Mouse (Mus musculus) skeletal muscle tissue, postnatal 0 days (tissue): Measurements from ENCODE around the gene Cyp2d10. TPM values are rescaled to one million over a fixed set of nuclear protein-coding genes. Genes with fewer than 3 reads are reported as not detected.

Source experiments
- microRNA-seq, 2 experiments: library from miRNA; unstranded; fragments of <30 nt; microRNA quantifications; one replicate each; pipeline ENCODE4; 2016
- polyA plus RNA-seq: library from polyadenylated mRNA; unstranded; fragments of >200 nt; fragmentation: Nextera tagmentation; extraction: Ambion mirVana; gene quantifications from 2 replicates; pipeline ENCODE4 v1.2.1, GENCODE M21; 2015

Cyp2d10 gene
- polyA plus RNA-seq, result 0.11 and 0.22 TPM in 2 replicates

GRCm38 (mm10) chr15:82406981-82407380 is at the start of gene Cyp2d10:
Gene Cyp2d10, minus strand, starts transcription at chr15:82407195.

GRCm38 (mm10) chr15:82433137-82433536 is 26.1 kb upstream of the Cyp2d10 start, which contains the start of gene Cyp2d9:
Gene Cyp2d9, plus strand, starts transcription at chr15:82433437.

GRCm38 (mm10) chr15:82393922-82394321 is 13.1 kb downstream of the Cyp2d10 start, which contains the start of gene Cyp2d11:
Gene Cyp2d11, minus strand, starts transcription at chr15:82394022.

GRCm38 (mm10) chr15:82379871-82380713 is 26.9 kb downstream of the Cyp2d10 start, which contains the start of gene Cyp2d22:
Gene Cyp2d22, minus strand, starts transcription at chr15:82380260.

GRCm38 (mm10) chr15:82354126-82354945 is 52.7 kb downstream of the Cyp2d10 start, which contains the start of gene Ndufa6:
Gene Ndufa6, minus strand, starts transcription at chr15:82354322.

Small RNA genes within 50 kb of the gene (microRNA-seq; reads per million reads assigned to microRNA genes)
- gene Gm25990 (0 reads per million in 2 experiments), gene Gm27331 (0 reads per million in 2 experiments), gene Gm27622 (0 reads per million in 2 experiments), gene Mir7684 (0 reads per million in 2 experiments)

Other genes with a start within 250 kb of the Cyp2d10 start
- gene Shisa8, start 194.4 kb downstream of the Cyp2d10 start, polyA plus RNA-seq, result not detected in 2 replicates
- not detected in 2 replicates for gene Tnfrsf13c, start 182.8 kb downstream of the Cyp2d10 start, polyA plus RNA-seq
- 16.6 and 17.2 TPM in 2 replicates for gene Cenpm, start 162.4 kb downstream of the Cyp2d10 start, polyA plus RNA-seq
- not detected in 2 replicates for gene 1500009C09Rik, start 154.8 kb downstream of the Cyp2d10 start, polyA plus RNA-seq
- 0.36 and 0.61 TPM in 2 replicates for gene Sept3, start 132.3 kb downstream of the Cyp2d10 start, polyA plus RNA-seq
- gene Wbp2nl, start 108.2 kb downstream of the Cyp2d10 start, polyA plus RNA-seq, result 0.13 TPM in 1 of 2 replicates, not detected in the other
- 22.9 and 32.5 TPM in 2 replicates for gene Naga, start 68.3 kb downstream of the Cyp2d10 start, polyA plus RNA-seq
- 7.2 and 7.9 TPM in 2 replicates for gene Pheta2, start 68.3 kb downstream of the Cyp2d10 start, polyA plus RNA-seq
- 287 and 311 TPM in 2 replicates for gene Smdt1, start 68.2 kb downstream of the Cyp2d10 start, polyA plus RNA-seq
- gene Ndufa6, start 52.9 kb downstream of the Cyp2d10 start, polyA plus RNA-seq, result 708 and 911 TPM in 2 replicates
- 9.3 and 11.8 TPM in 2 replicates for gene Cyp2d22, start 26.9 kb downstream of the Cyp2d10 start, polyA plus RNA-seq
- gene Cyp2d11, start 13.2 kb downstream of the Cyp2d10 start, polyA plus RNA-seq, result not detected in 2 replicates
- gene Cyp2d9, start 26.2 kb upstream of the Cyp2d10 start, polyA plus RNA-seq, result 0.19 TPM in 1 of 2 replicates, not detected in the other
- gene Cyp2d12, start 147.9 kb upstream of the Cyp2d10 start, polyA plus RNA-seq, result not detected in 2 replicates
- gene Cyp2d34, start 213.8 kb upstream of the Cyp2d10 start, polyA plus RNA-seq, result not detected in 2 replicates